Mouse (Mus musculus) c-Kit-negative CD71-positive TER-119-positive erythroid progenitor cells, embryonic 14.5 days (primary cell): ENCODE results near the gene Adamts4.
"Not testable (repeated sequence)": the region's sequence is repeated elsewhere in the genome, so short reads cannot be mapped to it uniquely, and the experiment has no call there.

Experiments used
- DNase-seq: peaks from one replicate; pipeline ENCODE4 v3.0.0-alpha.2; 2013; ENCODE audit warnings: low read depth, low spot score

The Adamts4 gene

GRCm38 (mm10) chr1:171306157-171306556 is 55.9 kb downstream of the Adamts4 start:
- not testable (repeated sequence) for DNase-seq

DNA sequence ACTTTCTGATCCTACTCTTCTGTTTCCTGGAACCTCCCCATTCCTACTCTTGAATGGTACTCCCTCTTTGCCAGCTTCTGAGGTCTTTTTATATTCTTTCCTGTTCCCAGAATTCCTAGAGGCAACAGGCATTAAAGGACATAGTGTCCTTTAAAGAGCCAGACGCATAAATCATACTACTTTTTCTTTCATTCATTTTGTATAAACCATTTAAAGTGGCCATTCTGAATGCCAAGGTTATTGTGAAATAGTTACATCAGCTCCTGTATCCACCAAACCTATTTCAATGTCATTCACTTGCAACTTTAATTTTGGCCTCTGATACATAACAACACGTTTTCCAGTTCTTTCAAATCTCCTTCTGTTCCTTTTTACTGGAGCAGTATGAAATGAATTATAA is 59.1 kb downstream of the Adamts4 start:
- no peak for DNase-seq
